Mouse (Mus musculus) lung, adult 2 months (tissue): ENCODE data around the gene Nfasc. TPM values are rescaled to one million over a fixed set of nuclear protein-coding genes. Genes with fewer than 3 reads are reported as not detected.
A peak's percentile ranks its signal among the peaks of the same experiment; 100 is the strongest.

ENCODE experiments used
- DNase-seq: peaks from one replicate; pipeline ENCODE4 v3.0.0; 2022
- H3K4me1 ChIP-seq: fragments of 200-500 bp; 2 replicates; pipeline ENCODE4 v1.6.1; 2011; ENCODE audit warnings: low read length; ENCODE audit not compliant: control insufficient read depth, insufficient read depth
- H3K4me3 ChIP-seq: fragments of 200-500 bp; replicated peaks from 2 replicates; pipeline ENCODE3; 2011; ENCODE audit warnings: low read depth, mild to moderate bottlenecking, control low read depth, low read length; ENCODE audit errors: extremely low read depth
- CTCF ChIP-seq: fragments of 200-500 bp; IDR thresholded peaks from 2 replicates; pipeline ENCODE4 v1.5.1; 2011; ENCODE audit warnings: mild to moderate bottlenecking, low read length, control low read depth; ENCODE audit not compliant: insufficient read depth
- POLR2A ChIP-seq: fragments of 200-500 bp; IDR thresholded peaks from 2 replicates; pipeline ENCODE4 v1.6.1; 2011; ENCODE audit warnings: low read depth, mild to moderate bottlenecking, control low read depth, low read length, borderline replicate concordance; ENCODE audit errors: extremely low read depth
- WGBS: fragments of 180-500 bp; shearing (Covaris S2); methylation state at CpG from one replicate; pipeline ENCODE4 v1.1.7; 2018; 5-methylcytosine and 5-hydroxymethylcytosine counted together
- polyA plus RNA-seq: library from polyadenylated mRNA; depleted of rRNA; stranded (reverse); fragments of >200 nt; gene quantifications from 2 replicates; pipeline ENCODE4 v1.2.3, GENCODE M21; 2012

Nfasc gene
- polyA plus RNA-seq, 1 experiment, result 0.15 TPM

DNA sequence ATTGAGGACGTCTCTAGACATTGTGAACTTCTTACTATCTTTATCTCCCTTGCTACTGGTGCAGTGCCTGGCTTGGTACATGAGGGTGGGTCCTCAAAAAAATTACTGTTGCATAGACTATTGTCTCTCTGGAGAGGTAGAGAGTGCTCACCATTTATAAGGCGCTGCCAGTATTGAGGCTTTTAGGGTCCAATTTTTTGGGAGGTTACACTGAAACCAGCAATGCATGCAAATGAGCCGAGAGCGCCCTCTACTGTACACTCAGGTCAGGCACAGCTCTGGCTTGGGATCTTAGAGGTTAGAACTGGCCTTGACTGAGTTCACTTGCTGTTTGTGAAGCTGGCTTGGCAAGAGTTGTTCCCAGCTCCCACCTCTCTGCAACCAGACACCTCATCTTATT, 147.0 kb downstream of the Nfasc start:
- Histone ChIP-seq H3K4me1 (no peaks in the 10 kb centered on the region), H3K4me3 (no peak overlapping the region)
- peak; percentile 37 for DNase-seq
- TF ChIP-seq POLR2A, result no peak
- TF ChIP-seq CTCF, result peak; percentile 88
- 11% methylated on average over 4 of the region's 4 CpGs for WGBS

DNA sequence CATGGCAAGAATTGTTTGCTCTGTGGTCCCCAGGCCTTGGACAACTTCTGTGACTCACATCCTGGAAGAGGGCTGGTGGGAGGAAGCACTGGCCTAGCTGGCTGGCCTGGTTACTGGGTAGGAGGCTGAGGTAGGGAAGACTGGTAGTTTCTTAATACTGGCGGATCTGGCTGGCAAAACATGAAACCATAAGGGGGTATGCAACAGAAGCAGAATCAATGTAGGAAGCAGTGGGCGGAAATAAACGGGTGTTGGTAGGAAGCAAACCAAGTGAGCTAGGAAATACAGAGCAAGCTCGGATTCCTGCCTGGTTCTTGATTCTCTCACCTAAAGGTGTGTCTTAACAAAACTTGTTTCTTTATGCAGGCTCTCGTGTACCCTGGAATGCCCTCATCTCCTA, 149.5 kb downstream of the Nfasc start:
- TF ChIP-seq CTCF, result no peak
- TF ChIP-seq POLR2A, result no peak
- no peak for DNase-seq
- H3K4me1 ChIP-seq, result no peaks in the 10 kb centered on the region
- 69% methylated on average over 5 of the region's 5 CpGs for WGBS
- no peak overlapping the region for H3K4me3 ChIP-seq

DNA sequence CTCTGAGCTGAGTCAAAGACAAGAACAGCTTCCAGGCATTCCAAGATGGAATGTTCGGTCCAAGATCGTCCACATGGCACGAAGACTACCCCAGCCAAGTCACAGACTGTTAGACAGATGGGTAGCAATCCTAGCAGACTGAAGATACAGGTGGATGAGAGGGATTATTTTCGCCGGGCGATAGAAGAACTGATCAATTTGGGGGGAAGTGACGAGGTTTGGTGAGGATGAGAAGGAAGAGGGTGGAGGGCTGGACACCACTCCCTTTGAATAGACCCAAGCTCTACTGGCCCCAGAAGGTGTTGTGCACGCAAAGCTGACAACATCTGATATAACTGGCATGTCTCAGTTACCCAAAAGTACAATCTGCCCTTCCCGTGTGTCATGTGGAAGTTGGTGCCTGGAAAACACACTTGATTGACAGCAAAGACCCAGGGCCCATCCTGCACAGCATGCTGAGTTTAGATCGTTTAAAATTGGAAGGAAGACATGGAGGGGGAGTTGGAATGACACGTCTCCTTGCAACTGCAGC, 150.1 kb downstream of the Nfasc start:
- H3K4me1 ChIP-seq, result no peaks in the 10 kb centered on the region
- 73% methylated on average over 11 of the region's 11 CpGs for WGBS
- H3K4me3 ChIP-seq, result no peak overlapping the region
- DNase-seq, result no peak
- TF ChIP-seq POLR2A (no peak), CTCF (no peak)

DNA sequence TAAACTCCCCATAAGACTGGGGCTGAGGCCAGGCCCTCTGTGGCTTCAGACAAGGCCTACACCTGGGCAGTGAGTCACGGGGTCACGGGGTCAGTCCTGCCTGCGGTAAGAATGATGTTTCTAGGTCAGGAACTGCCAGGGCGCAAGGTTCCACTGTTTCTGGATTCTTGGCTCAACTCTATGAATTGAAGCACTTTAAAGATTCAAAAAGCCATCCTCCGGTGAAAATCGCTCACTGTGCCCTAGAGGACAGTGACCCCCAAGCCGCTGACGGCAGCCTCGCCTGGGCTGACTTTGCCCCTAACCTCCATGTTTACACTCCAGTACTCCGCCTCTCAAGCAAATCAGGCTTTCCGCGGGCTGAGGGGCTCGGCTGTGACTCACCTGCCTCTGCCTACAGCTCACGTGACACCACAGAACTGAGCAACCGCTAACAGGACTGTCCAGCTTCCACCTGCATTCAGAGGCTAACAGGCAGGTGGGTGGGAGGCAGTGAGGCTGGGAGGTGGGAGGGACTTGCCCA, 154.9 kb downstream of the Nfasc start:
- no peak for DNase-seq
- TF ChIP-seq POLR2A (no peak), CTCF (no peak)
- Histone ChIP-seq H3K4me3 (no peak overlapping the region), H3K4me1 (no peaks in the 10 kb centered on the region)
- WGBS, result 36% methylated on average over 15 of the region's 15 CpGs

DNA sequence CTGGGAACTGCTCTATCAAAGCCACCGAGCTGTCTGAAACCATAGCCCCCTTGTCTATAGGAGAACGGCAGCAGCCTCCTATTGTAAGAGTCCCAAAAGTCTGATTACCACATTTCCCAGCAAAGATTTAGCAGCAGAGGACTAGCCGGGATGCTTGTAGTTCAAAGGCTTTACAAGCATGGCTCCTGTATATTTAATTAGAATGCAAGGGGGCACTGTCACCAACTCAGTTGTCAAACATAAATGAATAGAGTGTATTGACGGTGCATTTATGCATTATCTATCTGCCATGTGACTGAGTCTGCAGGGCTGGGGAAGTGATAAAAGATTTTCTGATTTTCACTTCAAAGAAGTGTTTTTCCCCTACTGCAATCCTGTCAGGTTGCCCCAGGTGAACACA, 156.2 kb downstream of the Nfasc start:
- H3K4me1 ChIP-seq, result no peaks in the 10 kb centered on the region
- H3K4me3 ChIP-seq, result no peak overlapping the region
- DNase-seq, result no peak
- 82% methylated on average over 4 of the region's 4 CpGs for WGBS
- no peak for TF ChIP-seq POLR2A
- TF ChIP-seq CTCF, result no peak

DNA sequence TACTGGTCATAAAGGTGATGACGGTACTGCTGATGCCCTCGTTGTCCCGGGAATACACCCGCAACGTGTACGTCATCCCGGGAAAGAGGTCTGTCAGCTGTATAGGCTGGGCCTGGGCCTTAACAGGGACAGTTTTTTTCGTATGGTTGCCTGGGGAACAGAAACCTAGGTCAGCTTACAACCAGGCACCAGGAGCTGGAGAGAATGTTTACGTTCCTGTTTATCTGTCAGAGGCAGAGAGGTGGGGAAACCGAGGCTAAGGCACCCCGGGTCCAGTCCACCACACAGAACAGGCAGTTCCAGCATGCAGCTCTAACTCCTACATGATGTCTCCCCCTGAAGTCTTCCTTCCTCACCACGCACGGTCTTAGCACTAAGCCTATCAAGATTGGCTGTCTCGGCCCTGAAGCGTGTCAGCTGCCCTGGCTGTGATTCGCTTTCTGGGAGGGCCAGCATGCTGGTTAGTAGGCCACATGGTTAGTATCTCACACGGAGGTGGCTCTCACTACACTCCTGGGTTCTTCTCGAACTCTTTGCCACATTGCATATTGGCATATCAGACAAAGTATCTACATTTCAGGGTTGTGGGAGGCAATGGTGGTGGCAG, 158.5 kb downstream of the Nfasc start:
- no peak for TF ChIP-seq POLR2A
- TF ChIP-seq CTCF, result no peak
- no peak overlapping the region for H3K4me3 ChIP-seq
- H3K4me1 ChIP-seq, result no peaks in the 10 kb centered on the region
- DNase-seq, result no peak
- 77% methylated on average over 18 of the region's 18 CpGs for WGBS

DNA sequence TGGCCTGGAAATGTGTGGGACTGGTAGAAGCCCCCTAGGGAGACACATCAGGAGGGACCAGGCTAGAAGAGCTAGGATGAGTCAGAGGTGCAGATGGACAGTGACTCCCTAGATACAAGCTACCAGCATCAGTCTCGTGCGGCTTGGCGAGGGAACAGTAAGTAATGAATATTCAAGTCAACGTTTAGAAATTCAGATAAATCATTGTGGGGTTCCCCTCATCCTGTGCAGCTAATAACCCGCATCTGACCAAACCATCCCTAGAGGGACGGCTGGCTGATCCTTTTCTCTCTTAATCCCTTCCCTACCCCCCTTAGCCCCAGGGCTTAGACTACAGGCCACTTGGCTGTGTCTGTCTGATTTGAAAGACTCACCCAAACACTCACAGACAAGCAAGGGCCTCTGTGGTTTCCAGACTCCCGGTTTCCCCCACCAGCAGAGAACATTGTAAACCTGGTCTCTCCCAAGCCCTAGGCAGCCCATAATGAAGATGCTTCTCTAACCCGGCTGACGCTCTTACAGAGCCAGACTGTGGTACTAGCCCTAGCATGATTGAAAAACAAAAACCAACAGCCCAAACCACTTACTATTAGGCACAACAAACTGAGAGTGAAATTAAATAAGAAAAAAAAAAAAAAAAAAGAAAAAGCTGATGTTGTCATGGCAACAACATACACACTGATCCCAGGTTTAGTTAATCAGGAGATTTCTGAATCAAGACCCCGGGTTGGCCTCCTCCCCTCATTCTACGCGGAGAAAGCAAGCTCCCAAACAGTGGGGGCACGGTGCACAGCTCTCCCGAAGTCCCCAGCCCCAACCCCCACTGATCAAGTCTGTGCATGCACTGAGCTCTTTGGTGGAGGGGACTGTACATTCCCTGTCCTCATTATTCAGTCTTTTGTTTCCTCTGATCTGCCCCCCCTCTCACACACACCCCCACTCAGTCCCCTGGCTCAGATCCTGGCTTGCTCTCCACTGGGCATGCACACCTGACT, 159.5 kb downstream of the Nfasc start:
- TF ChIP-seq POLR2A (no peak), CTCF (no peak)
- DNase-seq, result no peak
- H3K4me3 ChIP-seq, result no peak overlapping the region
- 62% methylated on average over 14 of the region's 14 CpGs for WGBS
- no peaks in the 10 kb centered on the region for H3K4me1 ChIP-seq

DNA sequence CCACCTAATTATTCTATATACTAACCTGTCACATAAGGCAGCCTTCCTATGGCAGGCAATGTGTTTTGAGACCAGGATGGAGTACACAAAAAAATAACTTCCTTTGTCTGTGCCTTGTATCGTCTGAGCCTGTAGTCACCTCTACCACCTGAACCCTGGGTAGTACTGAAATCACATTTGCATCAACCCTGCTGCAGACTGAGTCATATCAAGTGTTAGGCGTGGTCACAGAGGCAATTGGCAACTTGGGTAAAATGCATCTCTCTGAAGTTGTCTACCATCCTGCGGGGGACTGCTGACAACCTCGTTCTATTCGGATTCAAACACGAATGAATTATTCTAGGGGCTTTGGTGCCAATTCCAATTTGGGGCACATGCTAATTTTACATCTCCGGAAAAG, 161.5 kb downstream of the Nfasc start:
- TF ChIP-seq CTCF (no peak), POLR2A (no peak)
- Histone ChIP-seq H3K4me3 (no peak overlapping the region), H3K4me1 (no peaks in the 10 kb centered on the region)
- WGBS, result 89% methylated on average over 7 of the region's 7 CpGs
- no peak for DNase-seq

DNA sequence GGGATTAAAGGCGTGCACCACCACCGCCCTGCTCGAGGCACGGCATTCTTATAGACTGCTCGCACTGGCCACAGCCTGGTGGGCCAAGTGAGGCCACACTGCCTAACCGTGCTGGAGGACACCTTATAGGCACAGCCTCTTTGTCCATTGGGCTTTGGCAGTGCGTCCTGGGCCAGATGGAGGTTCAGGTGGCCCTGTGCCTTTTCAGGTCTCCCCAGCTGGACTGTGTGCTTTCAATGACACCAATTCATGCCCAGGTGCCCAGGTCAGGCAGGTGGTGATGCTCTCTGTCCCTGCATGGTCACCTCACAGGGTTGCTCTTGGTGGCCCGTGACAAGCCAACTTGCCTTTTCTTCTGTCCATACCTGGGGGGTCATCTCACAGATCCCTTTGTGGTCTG, 164.8 kb downstream of the Nfasc start:
- no peak overlapping the region for H3K4me3 ChIP-seq
- no peak for DNase-seq
- TF ChIP-seq POLR2A (no peak), CTCF (no peak)
- WGBS, result 92% methylated on average over 8 of the region's 8 CpGs
- H3K4me1 ChIP-seq, result no peaks in the 10 kb centered on the region
